Mouse (Mus musculus): ENCODE measurements around the gene Jmjd8. TPM values are rescaled to one million over a fixed set of nuclear protein-coding genes. Genes with fewer than 3 reads are reported as not detected.
"Not testable (repeated sequence)": the region's sequence is repeated elsewhere in the genome, so short reads cannot be mapped to it uniquely, and the experiment has no call there.

The Jmjd8 gene
- polyA plus RNA-seq, 1 experiment from 2014 or later = 48.5 TPM

DNA sequence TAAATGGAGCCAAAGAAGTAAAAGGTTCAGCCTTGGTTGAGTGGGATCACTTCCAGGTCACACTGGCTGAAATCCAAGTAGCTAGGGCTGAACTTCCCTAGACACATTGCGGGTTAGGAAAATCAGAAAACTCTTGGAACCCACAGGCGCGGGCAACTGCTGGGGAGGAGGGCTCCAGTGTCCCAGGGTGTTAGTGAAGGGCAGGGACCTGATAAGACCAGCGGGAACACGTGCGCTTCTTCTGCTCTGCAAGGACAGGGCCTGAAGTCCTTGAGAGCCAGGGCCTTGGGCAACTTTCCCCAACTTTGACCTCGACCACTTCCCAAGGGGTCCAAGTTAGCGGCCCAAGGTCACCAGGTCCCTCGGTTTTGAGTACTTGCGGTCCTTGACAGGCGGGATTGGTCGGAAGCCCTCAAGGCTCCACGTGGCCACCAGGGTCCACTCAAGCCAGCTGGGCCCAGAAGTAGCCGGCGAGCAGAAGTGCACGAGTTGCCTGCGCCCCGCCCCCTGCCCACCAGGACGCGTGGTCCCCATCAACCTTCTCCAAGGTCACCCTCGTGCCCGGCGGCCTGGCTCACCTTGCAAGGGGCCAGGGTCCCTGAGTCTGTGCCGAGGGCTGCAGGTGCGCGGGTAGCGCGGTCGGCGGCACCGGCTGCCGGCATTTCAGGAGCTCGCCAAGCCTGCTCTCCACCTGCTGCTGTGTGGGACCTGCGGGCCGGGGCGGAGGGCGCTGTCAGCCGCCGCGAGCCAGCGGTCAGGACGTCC is 39.4 kb downstream of the Jmjd8 start:
- peak overlapping the region; percentile 69 for H3K4me3 ChIP-seq (replicated peaks)
- under 1% methylated on average over 39 of the region's 42 CpGs for WGBS
- peaks cover 15% of the 10 kb centered on the region for H3K4me1 ChIP-seq
- peak overlapping the region; percentile 90 for H3K4me2 ChIP-seq
- H3K9ac ChIP-seq (replicated peaks) = peak overlapping the region; percentile 73
- H3K27me3 ChIP-seq (replicated peaks) = no peaks in the 10 kb centered on the region
- no peaks in the 10 kb centered on the region for H3K9me3 ChIP-seq (replicated peaks)
- H3K27ac ChIP-seq (replicated peaks) = peak overlapping the region; percentile 72
- peaks cover 6% of the 10 kb centered on the region; the same call in 1 of the 2 replicates for H3K36me3 ChIP-seq
- peak; percentile 55 for ATAC-seq (ENCODE audit: low FRiP score)

GRCm38 (mm10) chr17:25868601-25869191 is 40.0 kb downstream of the Jmjd8 start, which contains the start of gene Mcrip2:
TSS of gene Mcrip2 (minus strand) at chr17:25868764.
- Histone ChIP-seq H3K4me3 (replicated peaks) (peak within 1 kb of the TSS; percentile 69), H3K27ac (replicated peaks) (peak within 1 kb of the TSS; percentile 72), H3K9me3 (replicated peaks) (no peaks in the 10 kb centered on the region), H3K36me3 (peaks cover 3% of the 10 kb centered on the region; the same call in 1 of the 2 replicates), H3K4me1 (peaks cover 18% of the 10 kb centered on the region), H3K9ac (replicated peaks) (peak within 1 kb of the TSS; percentile 73), H3K4me2 (peak within 1 kb of the TSS; percentile 90), H3K27me3 (replicated peaks) (no peaks in the 10 kb centered on the region)
- WGBS = 0% methylated on average over 21 of the region's 24 CpGs
- peak; percentile 84 for ATAC-seq (ENCODE audit: low FRiP score)

DNA sequence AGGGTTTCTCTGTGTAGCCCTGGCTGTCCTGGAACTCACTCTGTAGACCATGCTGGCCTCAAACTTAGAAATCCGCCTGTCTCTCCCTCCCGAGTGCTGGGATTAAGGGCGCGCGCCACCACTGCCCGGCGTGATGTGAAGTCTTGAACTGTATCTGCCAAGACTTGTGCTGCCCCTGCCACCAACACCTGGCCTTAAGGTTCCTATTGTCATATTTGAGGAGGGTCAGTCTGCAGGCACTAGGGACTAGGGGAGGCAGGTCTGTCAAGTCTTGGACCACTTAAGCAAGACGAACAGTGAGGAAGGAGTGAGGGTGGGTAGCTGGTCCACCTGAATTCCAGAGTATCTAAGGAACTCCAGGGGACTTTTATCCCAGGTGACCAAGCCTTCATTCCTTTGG is 40.8 kb downstream of the Jmjd8 start:
- ATAC-seq (ENCODE audit: low FRiP score) = no peak
- no peak overlapping the region for H3K4me3 ChIP-seq (replicated peaks)
- no peaks in the 10 kb centered on the region for H3K27me3 ChIP-seq (replicated peaks)
- no peak overlapping the region for H3K9ac ChIP-seq (replicated peaks)
- H3K36me3 ChIP-seq = no peaks in the 10 kb centered on the region
- no peaks in the 10 kb centered on the region for H3K9me3 ChIP-seq (replicated peaks)
- peaks cover 26% of the 10 kb centered on the region for H3K4me1 ChIP-seq
- no peak overlapping the region for H3K27ac ChIP-seq (replicated peaks)
- 92% methylated on average over 8 of the region's 8 CpGs for WGBS
- no peak overlapping the region for H3K4me2 ChIP-seq

GRCm38 (mm10) chr17:25869954-25870353 is 41.3 kb downstream of the Jmjd8 start:
- Histone ChIP-seq H3K4me1 (peaks cover 27% of the 10 kb centered on the region), H3K9me3 (replicated peaks) (no peaks in the 10 kb centered on the region), H3K36me3 (no peaks in the 10 kb centered on the region), H3K27me3 (replicated peaks) (no peaks in the 10 kb centered on the region), H3K27ac (replicated peaks) (no peak overlapping the region), H3K4me3 (replicated peaks) (no peak overlapping the region), H3K9ac (replicated peaks) (no peak overlapping the region), H3K4me2 (no peak overlapping the region)
- WGBS = 88% methylated on average over 2 of the region's 2 CpGs
- ATAC-seq (ENCODE audit: low FRiP score) = no peak

- not testable (repeated sequence) for H3K27ac ChIP-seq (replicated peaks); ATAC-seq (ENCODE audit: low FRiP score)
These were observed 42.9 kb downstream of the Jmjd8 start for GRCm38 (mm10) chr17:25871566-25871965.

GRCm38 (mm10) chr17:25872676-25873075 is 44.0 kb downstream of the Jmjd8 start:
- H3K4me1 ChIP-seq = peaks cover 41% of the 10 kb centered on the region
- WGBS = 79% methylated on average over 3 of the region's 3 CpGs
- H3K9me3 ChIP-seq (replicated peaks) = no peaks in the 10 kb centered on the region
- no peak overlapping the region for H3K27ac ChIP-seq (replicated peaks)
- no peak overlapping the region for H3K4me2 ChIP-seq
- no peak for ATAC-seq (ENCODE audit: low FRiP score)
- no peaks in the 10 kb centered on the region for H3K27me3 ChIP-seq (replicated peaks)
- no peak overlapping the region for H3K4me3 ChIP-seq (replicated peaks)
- H3K36me3 ChIP-seq = peaks cover 2% of the 10 kb centered on the region
- H3K9ac ChIP-seq (replicated peaks) = no peak overlapping the region

More at GRCm38 (mm10) chr17:25871566-25871965, 42.9 kb downstream of the Jmjd8 start:
- not testable (repeated sequence) for H3K9me3 ChIP-seq (replicated peaks); H3K27me3 ChIP-seq (replicated peaks); H3K4me3 ChIP-seq (replicated peaks); H3K4me2 ChIP-seq; H3K36me3 ChIP-seq; H3K9ac ChIP-seq (replicated peaks)
- peaks cover 35% of the 10 kb centered on the region for H3K4me1 ChIP-seq

GRCm38 (mm10) chr17:25873405-25874147 is 44.9 kb downstream of the Jmjd8 start:
- ATAC-seq (ENCODE audit: low FRiP score) = no peak
- Histone ChIP-seq H3K27ac (replicated peaks) (peak overlapping the region; percentile 98), H3K4me2 (peak overlapping the region; percentile 75), H3K4me3 (replicated peaks) (peak overlapping the region; percentile 80), H3K9me3 (replicated peaks) (no peaks in the 10 kb centered on the region), H3K4me1 (peaks cover 40% of the 10 kb centered on the region), H3K9ac (replicated peaks) (peak overlapping the region; percentile 57), H3K27me3 (replicated peaks) (no peaks in the 10 kb centered on the region), H3K36me3 (peaks cover 11% of the 10 kb centered on the region)
- WGBS = 78% methylated on average over 11 of the region's 11 CpGs

GRCm38 (mm10) chr17:25874148-25874720 is 45.6 kb downstream of the Jmjd8 start:
- Histone ChIP-seq H3K27me3 (replicated peaks) (no peaks in the 10 kb centered on the region), H3K4me3 (replicated peaks) (peak overlapping the region; percentile 80), H3K4me1 (peaks cover 35% of the 10 kb centered on the region), H3K27ac (replicated peaks) (peak overlapping the region; percentile 98), H3K36me3 (peaks cover 17% of the 10 kb centered on the region), H3K9me3 (replicated peaks) (no peaks in the 10 kb centered on the region), H3K4me2 (peak overlapping the region; percentile 75), H3K9ac (replicated peaks) (peak overlapping the region; percentile 57)
- WGBS = 5% methylated on average over 14 of the region's 14 CpGs
- no peak for ATAC-seq (ENCODE audit: low FRiP score)

DNA sequence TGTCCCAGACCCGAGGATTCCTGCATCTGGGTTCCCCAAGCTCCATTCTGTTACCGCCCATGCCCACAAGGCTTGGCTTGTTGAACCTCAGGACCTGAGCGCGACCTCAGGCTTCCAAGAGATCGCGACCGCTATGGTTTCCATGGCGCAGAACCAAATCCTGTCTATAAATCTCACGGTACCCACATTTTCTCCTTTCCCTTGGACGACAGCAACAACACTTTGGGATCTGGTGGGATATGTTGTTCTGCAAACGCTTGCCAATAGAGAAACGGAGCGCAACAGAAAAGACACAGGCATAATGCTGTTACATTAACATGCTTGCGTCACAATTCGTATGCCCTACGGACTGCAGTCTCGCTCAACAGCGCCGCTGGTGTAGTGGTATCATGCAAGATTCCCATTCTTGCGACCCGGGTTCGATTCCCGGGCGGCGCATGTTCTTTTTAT is 46.1 kb downstream of the Jmjd8 start, which contains the start of gene Mettl26:
Mettl26 (plus strand) TSS at position 354 of the 450 bp plus-strand sequence.
- Histone ChIP-seq H3K27me3 (replicated peaks) (no peaks in the 10 kb centered on the region), H3K9ac (replicated peaks) (peak within 1 kb of the TSS; percentile 93), H3K4me1 (peaks cover 35% of the 10 kb centered on the region), H3K4me3 (replicated peaks) (peak within 1 kb of the TSS; percentile 80), H3K27ac (replicated peaks) (peak within 1 kb of the TSS; percentile 98), H3K4me2 (peak within 1 kb of the TSS; percentile 75), H3K9me3 (replicated peaks) (no peaks in the 10 kb centered on the region), H3K36me3 (peaks cover 18% of the 10 kb centered on the region)
- ATAC-seq (ENCODE audit: low FRiP score) = peak; percentile 81
- under 1% methylated on average over 25 of the region's 25 CpGs for WGBS

- peaks cover 18% of the 10 kb centered on the region for H3K36me3 ChIP-seq
These were observed 46.8 kb downstream of the Jmjd8 start for GRCm38 (mm10) chr17:25875171-25876136.

More at GRCm38 (mm10) chr17:25875171-25876136, 46.8 kb downstream of the Jmjd8 start:
- ATAC-seq (ENCODE audit: low FRiP score) = peak; percentile 92
- Histone ChIP-seq H3K4me2 (peak overlapping the region; percentile 75), H3K9ac (replicated peaks) (peak overlapping the region; percentile 93), H3K9me3 (replicated peaks) (no peaks in the 10 kb centered on the region), H3K27ac (replicated peaks) (peak overlapping the region; percentile 98), H3K4me3 (replicated peaks) (peak overlapping the region; percentile 80), H3K4me1 (peaks cover 42% of the 10 kb centered on the region), H3K27me3 (replicated peaks) (no peaks in the 10 kb centered on the region)
- WGBS = under 1% methylated on average over 59 of the region's 59 CpGs
